Mouse (Mus musculus) lung, postnatal 25 days (tissue): ENCODE measurements around the gene Etfa.

Experiments used
- DNase-seq: peaks from one replicate; pipeline ENCODE4 v3.0.0; 2022; ENCODE audit warnings: low spot score

Gene Etfa

GRCm38 (mm10) chr9:55511521-55511993, 486 bp downstream of the Etfa start:
- peak; percentile 46 for DNase-seq

DNA sequence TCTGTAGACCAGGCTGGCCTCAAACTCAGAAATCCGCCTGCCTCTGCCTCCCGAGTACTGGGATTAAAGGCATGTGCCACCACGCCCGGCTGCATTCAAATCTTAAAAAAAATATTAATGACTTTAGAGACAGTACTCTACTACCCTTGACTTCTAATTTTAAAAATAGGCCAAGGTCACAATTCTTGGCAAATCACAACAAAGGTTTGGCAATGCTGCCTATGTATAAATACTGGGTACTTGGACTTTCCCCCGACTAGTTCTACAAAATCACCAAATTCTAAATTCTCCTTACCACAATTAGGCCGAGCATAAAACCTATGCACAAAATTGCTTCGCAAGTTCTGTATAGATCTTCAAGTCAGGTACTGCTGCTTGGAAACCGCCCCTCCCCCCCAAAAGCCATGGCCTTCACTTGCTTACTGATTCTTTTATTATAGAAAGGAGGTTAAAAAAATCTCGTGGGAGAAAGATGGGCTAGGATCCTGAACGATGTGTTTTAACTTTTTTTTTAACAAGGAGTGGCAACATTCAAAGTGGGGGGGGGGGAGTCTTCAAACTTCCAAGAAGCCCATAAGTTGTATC, 1.3 kb downstream of the Etfa start:
- no peak for DNase-seq

- DNase-seq = no peak
Observed at GRCm38 (mm10) chr9:55509731-55510130, 2.3 kb downstream of the Etfa start.

GRCm38 (mm10) chr9:55508701-55509100, 3.3 kb downstream of the Etfa start:
- peak; percentile 18 for DNase-seq

DNA sequence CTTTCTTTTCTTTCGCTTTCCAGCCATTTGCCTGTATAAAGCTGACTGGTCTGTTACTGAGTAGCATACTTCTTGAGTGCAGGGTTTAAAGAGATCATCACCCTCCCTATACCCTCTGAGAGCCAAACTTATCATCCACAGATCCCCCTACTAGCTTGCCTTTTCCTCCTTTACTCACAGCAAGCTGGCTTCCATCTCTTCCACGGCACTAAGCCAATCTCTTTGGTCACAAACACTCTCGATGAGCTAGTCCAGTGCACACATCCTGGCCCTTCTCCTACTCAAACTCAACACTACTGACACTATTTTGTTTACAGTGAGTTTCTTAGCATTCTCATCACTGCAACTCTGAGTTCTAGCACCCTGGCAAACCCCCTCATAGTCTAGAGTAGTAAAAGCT, 4.1 kb downstream of the Etfa start:
- DNase-seq = peak; percentile 31

DNA sequence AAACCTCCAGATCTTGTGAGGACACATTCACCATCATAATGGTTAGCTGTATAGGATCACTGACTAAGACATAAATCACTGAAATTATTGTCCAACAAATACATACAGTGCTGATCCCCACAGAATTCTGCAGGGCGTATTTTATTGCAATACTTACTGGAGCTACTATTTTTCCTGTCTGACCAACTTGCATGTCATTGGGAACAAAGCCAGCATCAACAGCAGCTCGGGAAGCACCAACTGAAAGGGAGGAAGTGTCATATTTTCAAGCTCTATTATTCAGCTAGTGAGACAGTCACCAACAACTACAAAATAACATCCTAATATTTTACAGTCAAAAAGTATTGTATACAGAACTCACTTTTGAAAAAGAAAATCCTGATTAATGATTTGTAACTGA, 29.9 kb downstream of the Etfa start:
- no peak for DNase-seq

DNA sequence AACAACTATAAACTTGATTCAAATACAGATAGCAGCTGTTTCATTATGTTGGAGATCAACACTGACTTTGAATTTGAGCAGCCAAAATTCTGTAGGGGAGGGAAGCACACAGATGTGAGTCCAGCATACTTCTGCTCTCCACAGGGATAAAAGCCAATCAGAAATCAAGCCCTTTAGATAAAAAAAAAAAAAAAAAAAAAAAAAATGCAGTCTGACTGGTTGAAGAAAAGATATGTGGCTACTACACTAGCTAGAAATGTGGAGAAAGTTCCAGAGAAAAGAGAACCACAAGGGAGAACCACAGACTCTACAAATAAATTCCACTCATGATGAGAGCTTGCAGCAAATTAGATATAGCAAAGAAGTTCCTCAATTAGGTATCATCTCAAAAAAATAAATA, 33.3 kb downstream of the Etfa start:
- no peak for DNase-seq

DNA sequence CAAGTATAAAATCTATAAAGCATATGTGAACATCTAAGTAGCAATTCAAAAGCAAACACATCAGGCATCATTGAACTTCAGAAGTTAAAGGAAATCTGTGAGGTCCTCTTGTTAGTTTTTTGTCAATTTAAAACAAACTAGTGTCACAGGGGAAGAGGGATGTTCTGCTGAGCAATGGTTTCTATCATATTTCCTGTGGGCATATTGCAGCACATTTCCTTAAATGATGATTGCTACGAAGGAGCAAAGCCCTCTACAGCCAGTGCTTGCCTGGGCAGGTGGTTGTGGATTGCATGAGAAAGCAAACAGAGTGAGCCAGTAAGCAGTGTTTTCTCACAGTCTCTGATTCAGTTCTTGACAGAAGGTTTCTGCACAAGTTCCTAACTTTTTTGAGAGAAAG, 36.0 kb downstream of the Etfa start:
- DNase-seq = no peak

GRCm38 (mm10) chr9:55468397-55468796, 43.6 kb downstream of the Etfa start:
- DNase-seq = peak; percentile 4

DNA sequence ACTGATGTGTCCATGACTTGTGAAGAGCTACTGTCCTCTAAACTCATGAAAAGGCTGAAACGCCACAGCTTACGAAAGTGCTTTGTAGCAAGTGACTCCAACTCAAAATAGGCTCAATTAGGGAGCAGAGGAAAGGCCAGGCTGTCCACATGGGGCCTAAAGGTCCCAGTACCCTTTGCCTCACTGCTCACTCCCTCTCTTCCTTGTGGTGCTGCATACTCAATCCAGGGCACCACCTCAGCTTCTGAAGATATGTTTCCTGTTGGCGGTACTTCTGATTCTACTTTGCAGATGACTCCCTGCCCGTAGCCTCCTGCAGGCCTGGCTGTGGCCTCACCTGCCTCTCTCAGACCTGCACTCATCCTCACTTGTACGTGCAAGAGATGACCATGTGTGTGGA, 58.7 kb downstream of the Etfa start:
- no peak for DNase-seq

DNA sequence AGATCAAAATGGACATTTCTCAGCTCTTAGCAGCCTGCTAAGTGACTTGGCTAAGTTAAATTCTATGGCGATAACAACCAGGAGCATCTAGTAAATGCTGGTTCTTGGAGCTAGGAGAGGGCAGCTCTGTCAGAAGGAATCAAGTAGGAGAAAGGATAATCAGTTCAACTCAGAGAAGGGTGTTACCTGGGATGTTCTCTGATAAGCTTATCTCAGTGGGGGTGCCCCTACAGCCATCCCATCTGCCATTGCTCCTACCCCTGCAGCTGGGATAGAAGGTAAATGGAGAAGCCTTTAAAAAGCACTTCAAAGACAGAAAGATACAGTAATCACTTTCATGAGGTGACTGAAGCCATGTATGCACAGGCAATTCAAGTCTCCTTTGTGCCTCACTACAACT, 59.1 kb downstream of the Etfa start:
- no peak for DNase-seq

DNA sequence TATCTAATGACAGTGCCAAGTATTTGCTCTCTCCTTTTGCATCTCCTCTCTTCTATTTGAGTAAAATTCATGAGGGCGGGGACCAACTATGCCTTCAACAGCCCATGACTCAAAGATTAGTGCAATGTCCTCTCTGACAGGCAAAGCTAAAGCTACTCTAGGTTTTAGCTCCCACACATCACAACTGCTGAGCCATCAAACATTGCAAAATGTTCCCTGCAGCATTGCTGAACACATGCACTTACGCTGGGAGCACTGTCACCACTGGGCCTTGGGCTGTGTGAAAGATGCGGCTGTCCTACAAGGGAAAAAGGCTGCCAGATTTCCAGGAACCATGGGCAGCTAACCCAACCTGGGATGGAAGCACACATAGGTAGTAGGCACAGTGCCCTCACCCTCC, 60.6 kb downstream of the Etfa start:
- DNase-seq = no peak

DNA sequence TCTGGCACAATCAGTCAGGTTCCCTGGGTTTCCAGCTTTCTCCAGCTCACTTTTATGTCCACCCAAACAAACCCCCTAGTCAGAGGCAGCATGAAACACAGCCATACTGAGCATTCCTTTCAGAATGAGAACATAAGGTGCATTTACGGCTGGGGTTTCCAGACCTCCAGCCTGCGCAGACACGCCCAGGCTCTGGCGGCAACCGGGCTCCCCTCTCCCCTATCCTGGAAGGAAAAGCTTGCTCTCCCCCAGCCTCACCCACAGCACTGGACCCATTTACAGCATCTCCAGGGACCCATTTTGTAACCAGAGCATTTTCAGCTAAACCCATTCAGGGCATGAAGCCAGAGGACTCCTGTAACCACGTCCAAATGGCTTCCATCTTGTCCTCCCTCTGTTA, 62.0 kb downstream of the Etfa start:
- no peak for DNase-seq

DNA sequence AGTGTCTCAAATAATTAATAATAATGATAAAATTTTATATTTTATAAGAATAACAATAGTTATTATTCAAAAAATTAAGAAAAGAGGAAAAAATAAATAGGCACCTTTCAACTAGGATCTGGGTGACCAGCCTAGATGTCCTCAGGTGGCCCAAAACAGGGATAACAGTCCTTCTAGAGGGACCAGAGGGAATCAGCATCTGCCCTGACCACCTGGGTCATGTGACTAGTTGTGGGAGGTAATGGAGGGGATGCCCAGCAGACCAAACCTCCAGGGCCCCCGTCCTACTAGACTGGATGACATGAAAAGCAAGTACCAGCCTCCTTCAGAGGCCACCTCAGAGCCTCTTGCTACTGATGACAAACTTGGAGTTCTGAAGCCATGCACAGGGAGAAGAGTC, 62.9 kb downstream of the Etfa start:
- DNase-seq = no peak

GRCm38 (mm10) chr9:55447509-55447908, 64.5 kb downstream of the Etfa start:
- DNase-seq = no peak

DNA sequence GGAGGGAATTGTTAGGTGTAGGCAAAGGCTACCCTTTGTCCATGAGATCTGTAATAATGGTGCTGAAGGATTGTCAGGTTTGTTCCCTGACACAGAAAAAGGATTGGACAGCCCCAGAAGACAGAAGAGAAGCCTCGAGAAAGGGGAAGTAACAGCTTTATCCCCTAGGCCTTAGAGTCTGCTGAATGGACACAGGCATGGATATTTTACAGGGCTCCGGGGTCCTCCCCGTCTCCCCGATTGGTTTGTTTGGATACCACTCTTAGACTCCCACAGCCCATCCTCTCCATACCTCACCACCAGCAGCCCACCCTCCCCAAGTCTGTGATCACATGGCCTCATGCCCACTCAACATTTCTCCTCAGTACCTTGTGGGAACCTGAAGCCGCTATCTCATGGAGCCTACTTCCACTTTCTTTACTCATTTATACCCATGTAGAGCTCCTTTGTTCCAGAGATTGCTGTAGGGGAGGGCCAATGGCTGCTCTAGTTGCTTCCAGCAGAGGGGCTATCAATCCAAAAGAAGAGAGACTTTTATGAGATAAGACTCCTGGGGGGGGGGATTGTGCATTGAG, 72.8 kb downstream of the Etfa start:
- DNase-seq = no peak

DNA sequence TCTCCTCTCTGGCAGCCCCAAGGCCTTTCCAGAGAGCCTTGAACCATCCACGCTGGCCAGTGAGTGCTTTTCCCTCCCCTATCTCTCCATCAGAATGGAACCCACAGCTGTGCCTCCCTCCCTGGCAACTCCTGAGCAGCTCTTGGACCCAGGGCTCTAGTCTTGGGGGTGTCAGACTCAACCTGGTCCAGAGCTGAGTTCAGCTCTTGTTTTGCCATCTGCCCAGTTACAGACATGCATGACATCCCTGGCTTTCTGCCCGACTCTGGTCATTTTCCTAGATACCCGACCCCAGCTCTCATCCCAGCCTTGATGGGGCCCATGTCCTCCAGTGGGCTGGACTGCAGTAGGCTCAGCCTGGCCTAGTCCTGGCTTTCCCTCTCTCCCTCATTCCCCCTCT, 73.6 kb downstream of the Etfa start:
- DNase-seq = no peak

- no peak for DNase-seq
Observed at GRCm38 (mm10) chr9:55433875-55434274, 78.2 kb downstream of the Etfa start.

GRCm38 (mm10) chr9:55432306-55433289, 79.4 kb downstream of the Etfa start:
- no peak for DNase-seq

- DNase-seq = peak; percentile 23
Observed at GRCm38 (mm10) chr9:55430133-55430532, 81.9 kb downstream of the Etfa start.

DNA sequence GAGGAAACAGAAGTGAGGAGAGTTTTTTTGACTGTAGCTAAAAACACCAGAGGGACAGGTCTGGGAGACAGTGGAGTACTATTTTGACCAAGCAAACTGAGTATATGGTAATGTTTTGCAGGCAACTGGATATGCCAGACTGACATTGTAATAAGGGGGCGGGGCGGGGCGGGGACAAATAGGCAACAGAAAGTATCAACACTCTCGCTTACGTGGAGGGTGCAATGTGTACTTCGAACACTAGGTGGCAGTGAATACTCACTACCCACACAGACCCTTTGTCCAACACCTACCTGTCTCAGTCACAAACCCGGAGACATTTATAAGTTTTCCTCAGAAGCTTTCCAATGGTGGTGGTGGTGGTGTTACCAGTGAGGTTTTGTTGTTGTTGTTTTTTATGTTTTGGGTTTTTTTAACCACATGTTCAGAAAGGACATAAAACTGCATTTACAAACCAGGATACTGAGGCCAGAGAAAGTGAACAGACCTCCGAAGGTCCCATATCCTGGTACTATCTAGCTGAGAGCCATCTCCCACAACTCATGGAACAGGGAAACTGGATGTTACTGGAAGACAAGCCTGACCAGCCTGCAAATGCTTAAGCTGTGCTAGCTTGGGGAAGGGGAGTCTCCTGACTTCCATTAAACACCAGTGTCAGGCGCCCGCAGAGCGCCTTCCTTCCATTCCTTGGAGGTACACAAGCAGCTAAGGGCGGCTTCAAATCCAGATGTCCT, 82.6 kb downstream of the Etfa start:
- peak; percentile 78 for DNase-seq

GRCm38 (mm10) chr9:55425271-55425810, 86.7 kb downstream of the Etfa start:
- no peak for DNase-seq
